ENCODE assay signal across 20 mouse cellular contexts in genomic region chr8:86827199-86827598, GRCm38 (mm10). TPM values are rescaled to one million over a fixed set of nuclear protein-coding genes. Genes with fewer than 3 reads are reported as not detected.
DNase-seq lines count a peak whose midpoint lies in the region; ATAC-seq and TF ChIP-seq lines count a peak whose summit lies in the region.
"Had no signal": no experiment of that assay in that cellular context is flagged by ENCODE, and none has a peak within 500 bp of the region (broad histone marks: within the 10 kb centered on the region; RNA-seq: fewer than 3 reads in every experiment).

No protein-coding gene starts in this region.

- 0 out of 2 replicates have a peak overlapping the region, but pooled peaks have one; percentile 33 for H3K27ac ChIP-seq in heart, embryonic 13.5 days (replicated peaks)
- H3K27ac ChIP-seq in ES-E14 (ENCODE audit: insufficient read depth, low read depth, low read length, poor library complexity, severe bottlenecking): no peak overlapping the region
- no peak overlapping the region for H3K27ac ChIP-seq in liver, postnatal 0 days (ENCODE audit: low read depth)
- H3K27ac ChIP-seq: heart, adult 2 months; hindbrain, embryonic 13.5 days had no signal

- in situ Hi-C loops in ES-E14 (cut with MboI; ENCODE audit: low sequenced_read_pairs in 2 of 2, unreplicated experiment in 2 of 2): no loop called here

- no peak; the same call in 1 of the 2 replicates for ATAC-seq in heart, embryonic 13.5 days (ENCODE audit: extremely low read depth, insufficient number of reproducible peaks, low FRiP score, low TSS enrichment)
- peak; percentile 73 for ATAC-seq in erythroblast, adult 5-6 weeks (replicated peaks; ENCODE audit: low FRiP score, poor library complexity, severe bottlenecking)
- peak; percentile 50; the same call in 1 of the 2 replicates for ATAC-seq in liver, postnatal 0 days
- ATAC-seq: forebrain, embryonic 14.5 days; inflammation-experienced regulatory T-cells, adult 6 months had no signal

- H3K4me1 ChIP-seq in heart, embryonic 13.5 days: no peaks in the 10 kb centered on the region
- peaks cover 5 to 8% of the 10 kb centered on the region in 2 experiments; a peak in 2 of 4 replicates for H3K4me1 ChIP-seq in ES-E14 (ENCODE audit: control insufficient read depth in 2 of 2, insufficient read depth in 2 of 2, low read length in 2 of 2, poor library complexity in 1 of 2)
- H3K4me1 ChIP-seq in liver, postnatal 0 days (ENCODE audit: insufficient read depth): no peaks in the 10 kb centered on the region; the same call in 1 of the 2 replicates

- no peak for TF ChIP-seq CTCF in liver, postnatal 0 days (IDR thresholded peaks at IDR 0.05; ENCODE audit: low read depth)

- no peak overlapping the region for H3K4me2 ChIP-seq in heart, embryonic 13.5 days
- H3K4me2 ChIP-seq in liver, postnatal 0 days (ENCODE audit: low read depth, low read length): no peak overlapping the region
- H3K4me2 ChIP-seq: hindbrain, embryonic 13.5 days had no signal

- no peak overlapping the region for H3K9ac ChIP-seq in heart, embryonic 13.5 days
- no peak overlapping the region for H3K9ac ChIP-seq in ES-E14 (ENCODE audit: insufficient read depth, low read depth, low read length, poor library complexity, severe bottlenecking)
- no peak overlapping the region for H3K9ac ChIP-seq in liver, postnatal 0 days (replicated peaks)
- H3K9ac ChIP-seq: hindbrain, embryonic 13.5 days had no signal

- no peak for DNase-seq in heart, postnatal 36 days
- no peak for DNase-seq in ES-E14 (ENCODE audit: low read depth, low spot score)
- no peak for DNase-seq in liver, postnatal 0 days
- no peak for DNase-seq in spleen, postnatal 10 days (ENCODE audit: low spot score in 2 of 2)
- no peak for DNase-seq in adrenal gland, adult (ENCODE audit: inconsistent age in 2 of 2, low spot score in 1 of 2)
- DNase-seq: B cell, adult 2 months; cerebellum, adult 8-10 months; gastrocnemius, postnatal 25 days; heart, adult 2 months; kidney, adult 8-10 months; kidney, postnatal 14 days; lung, adult 2 months; lung, postnatal 4 days; retina, postnatal 1 day had no signal

- no peaks in the 10 kb centered on the region for H3K27me3 ChIP-seq in heart, embryonic 13.5 days (replicated peaks)
- H3K27me3 ChIP-seq in liver, postnatal 0 days (ENCODE audit: insufficient read depth, low read length): no peaks in the 10 kb centered on the region
- H3K27me3 ChIP-seq: hindbrain, embryonic 13.5 days had no signal

- H3K9me3 ChIP-seq in heart, embryonic 13.5 days: no peaks in the 10 kb centered on the region; the same call in 1 of the 2 replicates
- no peaks in the 10 kb centered on the region for H3K9me3 ChIP-seq in ES-E14 (ENCODE audit: control insufficient read depth, insufficient read depth, low read depth, low read length)
- H3K9me3 ChIP-seq in liver, postnatal 0 days (ENCODE audit: low read length): no peaks in the 10 kb centered on the region
- H3K9me3 ChIP-seq: hindbrain, embryonic 13.5 days had no signal

- H3K36me3 ChIP-seq in heart, embryonic 13.5 days: no peaks in the 10 kb centered on the region
- H3K36me3 ChIP-seq in ES-E14 (ENCODE audit: control insufficient read depth, insufficient read depth, low read length, poor library complexity, severe bottlenecking): no peaks in the 10 kb centered on the region
- H3K36me3 ChIP-seq in liver, postnatal 0 days (replicated peaks; ENCODE audit: insufficient read depth, low read length): no peaks in the 10 kb centered on the region
- H3K36me3 ChIP-seq: hindbrain, embryonic 13.5 days had no signal

- TF ChIP-seq EP300 in liver, postnatal 0 days (IDR thresholded peaks at IDR 0.05; ENCODE audit: low read depth): peak; percentile 46; the same call in 1 of the 2 replicates

- intact Hi-C loops in heart, postnatal 36 days (cut with DNase I): no loop called here

- no peak overlapping the region for H3K4me3 ChIP-seq in heart, embryonic 13.5 days
- H3K4me3 ChIP-seq in ES-E14 (ENCODE audit: insufficient read depth in 1 of 2, low read depth in 1 of 2, low read length in 2 of 2, poor library complexity in 1 of 2, severe bottlenecking in 1 of 2): no peak overlapping the region
- no peak overlapping the region for H3K4me3 ChIP-seq in liver, postnatal 0 days (ENCODE audit: low read depth, low read length)
- H3K4me3 ChIP-seq: erythroblast, embryonic 14.5 days; heart, adult 2 months; hindbrain, embryonic 13.5 days had no signal

- WGBS in heart, embryonic 13.5 days: 82% methylated on average over 5 of the region's 5 CpGs
- WGBS in liver, postnatal 0 days (ENCODE audit: insufficient replicate concordance): 83% methylated on average over 5 of the region's 5 CpGs

TF ChIP-seq in ES-E14, 5 proteins besides CTCF, POLR2A, EP300 and RAD21:
- no peak for TF ChIP-seq ZC3H11A (IDR thresholded peaks at IDR 0.05; ENCODE audit: borderline replicate concordance, low read depth, low read length)
- no peak for TF ChIP-seq HCFC1 (IDR thresholded peaks at IDR 0.05; ENCODE audit: borderline replicate concordance, insufficient read depth, low read length)
- TF ChIP-seq MAFK (IDR thresholded peaks at IDR 0.05; ENCODE audit: insufficient read depth, low read depth, low read length): peak; percentile 88

RNA-seq across cellular contexts. Expression of gene N4bp1, which starts 57.9 kb away (rescaled TPM):
- 6.2 and 6.7 TPM in 2 replicates for polyA plus RNA-seq in heart, embryonic 13.5 days (2015; fragmentation: Nextera tagmentation; extraction: Ambion mirVana)
- 10 to 100 TPM; 16.9 to 17.5 TPM for total RNA-seq in heart, postnatal 36 days (2021)
- 40.1 and 40.2 TPM in 2 replicates for total RNA-seq in ES-E14 (2012; rRNA removed)
- 5.0 and 10.7 TPM in 2 replicates for total RNA-seq in erythroblast, adult 5-6 weeks (2015; ENCODE audit: low replicate concordance)
- 6.0 and 8.4 TPM in 2 replicates for total RNA-seq in erythroblast, adult 5-6 weeks (2017; ENCODE audit: low replicate concordance)
- polyA plus RNA-seq in liver, postnatal 0 days (2015; fragmentation: Nextera tagmentation; extraction: Ambion mirVana): 2.3 and 2.6 TPM in 2 replicates
